In the genomic region with DNA sequence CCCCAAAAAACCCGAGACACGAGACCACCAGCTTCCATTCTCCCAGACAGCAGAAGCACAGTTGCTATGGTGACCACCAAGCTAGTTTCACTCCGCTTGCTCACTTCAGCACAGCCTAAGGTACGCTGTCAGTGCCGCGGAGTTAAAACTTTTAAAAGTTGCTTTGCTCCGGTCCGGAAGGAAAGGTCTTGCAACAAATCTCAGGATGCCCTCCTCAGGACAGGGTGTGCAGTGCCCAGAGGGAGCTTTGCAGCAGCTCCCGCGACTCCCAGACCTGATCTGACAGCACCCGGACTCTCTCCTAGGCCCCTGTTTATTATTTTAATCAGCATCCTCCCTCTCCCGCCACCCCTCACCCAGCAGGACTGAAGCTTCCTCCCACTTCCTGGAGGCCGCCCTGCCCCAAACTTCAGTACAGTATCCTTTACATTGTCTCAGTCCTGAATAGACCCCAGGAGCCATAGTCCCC, we compare ENCODE assay signal across 8 mouse cellular contexts.
A peak's percentile ranks its signal among the peaks of the same experiment; 100 is the strongest.
DNase-seq lines count a peak whose midpoint lies in the region; ATAC-seq lines count a peak whose summit lies in the region.

No protein-coding gene starts in this region.

- peak overlapping the region; percentile 32 for H3K4me3 ChIP-seq in embryonic facial prominence, embryonic 12.5 days
- peak overlapping the region; percentile 33 for H3K4me3 ChIP-seq in macrophage (ENCODE audit: inconsistent target)

- DNase-seq in layer of hippocampus, adult 9-11 months: peak; percentile 16
- no peak for DNase-seq in layer of hippocampus, adult 9-10 months (ENCODE audit: low spot score)
- peak; percentile 43 to 53 for DNase-seq in heart, postnatal 10 days
- DNase-seq in kidney, postnatal 36 days: peak; percentile 19 to 47
- DNase-seq in skeletal muscle tissue, adult 2 months (ENCODE audit: low read depth, low spot score): peak; percentile 13

- peak; percentile 80 for ATAC-seq in embryonic facial prominence, embryonic 12.5 days (ENCODE audit: insufficient number of reproducible peaks, insufficient read depth, low FRiP score, low TSS enrichment)
- ATAC-seq in monocyte, adult 5-6 weeks (replicated peaks; ENCODE audit: insufficient number of reproducible peaks, low FRiP score, low TSS enrichment, poor library complexity, severe bottlenecking): no peak

- H3K4me2 ChIP-seq in embryonic facial prominence, embryonic 12.5 days (replicated peaks): peak overlapping the region; percentile 64

- no peaks in the 10 kb centered on the region for H3K36me3 ChIP-seq in embryonic facial prominence, embryonic 12.5 days
- no peaks in the 10 kb centered on the region for H3K36me3 ChIP-seq in macrophage (ENCODE audit: inconsistent target)

- no peaks in the 10 kb centered on the region for H3K79me2 ChIP-seq in macrophage (ENCODE audit: inconsistent target)

- peaks cover 28% of the 10 kb centered on the region for H3K4me1 ChIP-seq in embryonic facial prominence, embryonic 12.5 days

- H3K9me3 ChIP-seq in embryonic facial prominence, embryonic 12.5 days: no peaks in the 10 kb centered on the region

- intact Hi-C loops in heart, postnatal 10 days (cut with DNase I): no loop called here

- no peaks in the 10 kb centered on the region for H3K27me3 ChIP-seq in embryonic facial prominence, embryonic 12.5 days

- H3K9ac ChIP-seq in embryonic facial prominence, embryonic 12.5 days: 0 out of 2 replicates have a peak overlapping the region, but pooled peaks have one; percentile 15

- under 1% methylated on average over 13 of the region's 13 CpGs for WGBS in embryonic facial prominence, embryonic 12.5 days
- WGBS in macrophage (ENCODE audit: missing documents): 3% methylated on average over 13 of the region's 13 CpGs

- peak overlapping the region; percentile 66; the same call in 1 of the 2 replicates for H3K27ac ChIP-seq in embryonic facial prominence, embryonic 12.5 days
- H3K27ac ChIP-seq in macrophage: peak overlapping the region; percentile 49
